Mouse (Mus musculus): ENCODE measurements at regions not wholly inside any gene's neighbourhood (a gene's known extent, or its start where the extent isn't known, plus 50 kb on each side); places are given as distances from the start of the nearest gene placed in this dataset.

DNA sequence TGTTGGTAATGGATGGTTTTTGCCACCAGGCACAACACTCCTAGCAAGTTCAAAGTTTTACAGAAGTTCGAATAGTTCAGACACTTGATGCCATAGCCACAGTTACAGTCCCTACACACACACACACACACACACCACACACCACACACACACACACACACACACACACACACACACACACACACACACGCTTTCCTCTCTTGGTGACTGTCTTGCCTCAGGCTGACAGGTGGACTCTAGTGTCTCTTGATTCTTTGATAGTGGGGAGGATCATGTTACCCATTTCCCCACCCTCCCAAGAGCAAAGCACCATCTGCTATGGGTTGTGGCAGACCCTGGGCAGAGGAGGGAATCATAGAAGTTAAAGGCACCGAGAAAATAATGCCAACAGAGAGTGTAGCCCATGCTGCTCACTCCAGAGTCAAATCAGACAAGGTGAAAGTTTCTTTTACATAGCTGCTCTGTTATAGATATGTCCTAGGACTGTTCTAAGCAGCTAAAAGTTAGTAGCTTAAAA is 75.9 kb downstream of the Klhl25 start:
- no peak for DNase-seq (ENCODE audit: low spot score in 2 of 2)

DNA sequence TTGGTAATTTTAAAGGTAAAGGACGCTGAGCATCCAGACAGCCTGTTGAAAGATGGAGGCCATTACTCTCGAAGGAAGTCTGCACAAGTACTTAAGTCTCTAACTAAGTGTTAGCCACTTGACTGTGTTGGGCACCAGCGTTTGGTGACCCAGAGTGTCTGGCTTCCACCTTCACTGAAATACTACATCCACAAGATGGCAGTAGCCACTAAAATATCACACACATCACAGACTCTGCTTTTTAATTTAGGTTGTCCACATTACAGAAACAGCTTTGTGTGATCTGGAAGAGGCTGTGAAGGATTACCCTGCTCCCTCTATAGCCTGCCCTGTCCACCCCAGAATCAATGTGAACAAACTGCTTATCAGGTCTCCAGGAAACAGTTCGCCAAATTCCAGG is 79.4 kb downstream of the Klhl25 start:
- no peak for DNase-seq (ENCODE audit: low spot score in 2 of 2)

DNA sequence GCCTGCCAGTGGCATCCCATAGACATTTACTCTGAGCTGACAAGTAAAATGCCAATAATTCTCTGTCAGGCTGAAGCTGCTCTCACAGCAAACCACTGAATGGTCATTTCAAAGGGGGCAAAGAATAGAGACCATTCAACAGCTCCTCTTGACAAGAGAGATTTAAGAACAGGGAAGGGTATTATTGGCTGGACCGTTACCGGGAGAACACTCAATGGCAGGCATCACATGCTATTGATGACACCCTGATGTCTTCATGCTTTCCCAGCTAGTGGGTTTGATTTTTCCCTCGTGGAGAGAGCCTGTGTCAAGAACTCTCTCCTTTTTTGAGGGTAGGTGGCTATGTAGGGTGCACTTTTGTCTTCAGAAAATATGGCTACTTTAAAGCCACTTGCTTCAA is 95.7 kb downstream of the Klhl25 start:
- DNase-seq (ENCODE audit: low spot score in 2 of 2): no peak

DNA sequence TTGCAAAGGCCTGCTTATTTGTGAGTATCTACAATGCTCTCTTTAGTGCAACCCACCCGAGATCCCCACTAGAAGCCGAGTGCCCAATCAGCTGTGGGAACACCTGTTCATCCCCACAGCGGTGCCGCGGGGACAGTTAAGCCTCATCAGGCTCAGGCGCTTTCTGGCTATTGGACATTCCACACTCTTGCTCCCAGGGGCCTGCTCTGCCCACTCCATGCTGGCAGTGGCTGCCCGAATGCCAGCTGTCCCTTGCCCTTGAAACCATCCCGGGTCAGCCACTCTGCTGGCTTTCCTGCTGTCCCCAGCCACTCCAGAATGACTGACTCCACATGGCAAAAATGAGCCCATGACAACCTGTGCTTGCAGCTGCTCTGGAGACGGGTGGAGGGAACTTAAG is 107.6 kb downstream of the Klhl25 start:
- no peak for DNase-seq (ENCODE audit: low spot score in 2 of 2)

DNA sequence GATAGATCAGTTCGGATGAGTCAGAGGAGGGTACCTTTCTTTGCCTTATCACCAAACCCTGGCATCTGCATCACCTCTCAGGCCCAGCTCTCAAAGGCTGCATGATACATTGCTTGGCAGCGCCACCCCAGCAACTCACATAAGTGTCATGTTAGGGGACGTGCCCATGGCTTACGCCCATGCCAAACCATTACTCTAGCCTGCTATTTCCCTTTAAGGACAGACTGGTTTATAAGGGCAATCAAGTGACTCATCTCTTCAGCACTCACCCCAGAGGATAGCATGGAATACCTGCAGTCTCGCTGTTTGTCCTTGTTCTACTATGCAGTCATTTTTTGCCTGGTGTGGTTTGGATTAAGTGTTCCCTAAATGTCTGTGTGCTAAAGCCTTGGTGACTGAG is 109.3 kb downstream of the Klhl25 start:
- DNase-seq (ENCODE audit: low spot score in 2 of 2): no peak

DNA sequence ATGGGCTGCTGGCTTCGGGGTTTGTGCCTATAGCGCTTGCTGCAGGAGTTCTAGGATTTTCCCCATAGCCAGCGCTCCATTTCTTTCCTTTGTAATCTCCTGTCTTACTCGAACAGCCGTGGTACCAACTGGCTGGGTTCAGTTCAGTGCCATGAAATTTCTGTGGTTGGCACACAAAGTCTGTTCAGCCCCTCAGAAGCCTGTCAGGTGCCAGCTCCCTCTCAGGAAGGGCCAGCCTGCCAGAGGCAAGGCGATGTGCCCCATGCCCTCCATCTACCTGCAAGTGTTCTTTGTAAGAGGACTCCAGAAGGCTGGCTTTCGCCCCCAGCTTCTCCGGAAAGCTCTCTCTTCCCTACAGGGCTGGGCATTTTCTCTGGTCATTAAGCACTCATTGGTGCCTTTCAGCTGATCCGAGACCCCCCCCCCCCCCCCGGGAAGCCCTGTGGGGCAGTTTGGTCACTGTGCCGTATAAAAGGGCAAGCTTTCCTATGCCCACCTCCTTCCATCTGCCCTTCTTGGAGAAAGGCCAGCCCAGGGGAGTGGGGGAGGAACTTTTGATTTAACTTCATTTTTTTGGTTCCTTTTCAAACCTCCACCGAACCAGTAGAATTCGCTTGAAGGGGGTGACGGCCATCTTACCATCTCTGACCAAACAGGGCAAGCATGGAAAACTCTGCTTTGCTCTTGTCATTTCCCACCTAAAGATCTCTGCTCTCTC is 112.0 kb downstream of the Klhl25 start:
- DNase-seq (ENCODE audit: low spot score in 2 of 2): no peak

DNA sequence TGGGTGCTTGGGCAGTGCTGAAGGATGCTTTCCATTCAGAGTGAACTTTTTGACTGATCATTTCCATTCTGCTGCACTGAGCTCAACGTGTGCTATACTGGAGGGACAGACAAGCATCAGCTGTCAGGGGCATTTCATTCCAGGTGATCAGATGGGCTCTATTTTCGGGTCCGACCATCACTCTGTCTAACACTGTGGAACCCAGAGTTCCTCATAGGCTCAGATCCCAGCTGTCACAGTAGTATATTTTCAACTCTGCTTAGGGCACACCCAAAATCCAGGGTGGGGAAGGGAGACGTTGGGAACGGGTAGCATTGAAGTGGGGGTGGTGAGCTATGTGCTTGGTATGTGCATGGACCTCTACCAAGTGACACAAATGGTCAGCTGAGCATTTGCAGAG is 120.1 kb downstream of the Klhl25 start:
- DNase-seq (ENCODE audit: low spot score in 2 of 2): no peak

DNA sequence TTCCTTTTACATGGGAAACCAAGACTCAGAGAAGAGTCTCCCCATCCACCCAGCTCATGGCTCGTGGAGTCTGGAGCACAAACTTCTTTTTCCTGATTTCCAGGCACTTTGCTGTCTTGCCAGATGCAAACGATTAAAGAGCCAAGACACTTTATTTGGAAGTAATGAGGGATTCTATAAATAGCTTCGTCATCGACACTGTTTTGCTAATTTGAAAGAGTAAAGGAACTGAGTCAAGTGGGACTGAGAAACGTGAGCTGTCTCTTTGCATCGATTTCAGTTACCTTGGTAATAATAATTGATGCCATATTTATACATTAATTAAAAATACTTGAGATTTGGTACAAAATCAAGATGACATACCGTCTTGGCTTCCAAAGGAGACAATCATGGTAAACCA is 122.8 kb downstream of the Klhl25 start:
- no peak for DNase-seq (ENCODE audit: low spot score in 2 of 2)

DNA sequence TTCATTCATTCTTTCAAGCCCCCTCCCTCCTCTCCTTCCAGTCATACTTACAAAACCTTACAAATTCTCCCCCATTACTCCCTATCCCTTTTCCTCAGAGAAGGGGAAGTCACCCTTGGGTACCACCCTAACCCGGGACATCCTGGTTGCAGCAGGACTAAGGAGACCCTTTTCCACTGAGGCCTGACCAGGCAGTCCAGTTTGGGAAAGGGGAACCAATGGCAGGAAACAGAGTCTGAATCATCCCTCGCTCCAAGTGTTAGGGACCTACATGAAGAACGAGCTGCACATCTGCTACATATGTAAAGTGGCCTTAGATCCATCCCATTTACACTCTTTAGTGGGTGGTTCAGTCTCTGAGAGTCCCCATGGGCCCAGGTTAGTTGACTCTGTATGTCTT is 123.6 kb downstream of the Klhl25 start:
- DNase-seq (ENCODE audit: low spot score in 2 of 2): no peak

DNA sequence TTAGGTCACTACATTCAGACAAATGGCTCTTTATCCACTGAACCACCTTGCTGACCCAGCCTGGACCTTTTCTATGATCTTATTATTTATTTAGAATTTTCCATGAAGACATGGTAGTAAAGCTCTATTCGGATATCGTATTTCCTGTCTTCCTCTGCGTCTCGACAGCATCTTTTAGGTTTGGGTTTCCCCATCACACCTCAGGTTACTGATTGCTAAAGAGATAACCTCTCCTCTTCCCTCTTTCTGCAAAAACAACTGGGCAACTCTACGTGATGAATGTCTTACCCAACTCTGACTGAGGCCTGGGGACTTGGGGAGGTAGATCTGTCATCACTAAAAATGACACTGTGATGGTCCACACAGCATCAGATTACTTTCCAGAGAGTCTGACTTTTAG is 133.4 kb downstream of the Klhl25 start:
- DNase-seq (ENCODE audit: low spot score in 2 of 2): no peak

DNA sequence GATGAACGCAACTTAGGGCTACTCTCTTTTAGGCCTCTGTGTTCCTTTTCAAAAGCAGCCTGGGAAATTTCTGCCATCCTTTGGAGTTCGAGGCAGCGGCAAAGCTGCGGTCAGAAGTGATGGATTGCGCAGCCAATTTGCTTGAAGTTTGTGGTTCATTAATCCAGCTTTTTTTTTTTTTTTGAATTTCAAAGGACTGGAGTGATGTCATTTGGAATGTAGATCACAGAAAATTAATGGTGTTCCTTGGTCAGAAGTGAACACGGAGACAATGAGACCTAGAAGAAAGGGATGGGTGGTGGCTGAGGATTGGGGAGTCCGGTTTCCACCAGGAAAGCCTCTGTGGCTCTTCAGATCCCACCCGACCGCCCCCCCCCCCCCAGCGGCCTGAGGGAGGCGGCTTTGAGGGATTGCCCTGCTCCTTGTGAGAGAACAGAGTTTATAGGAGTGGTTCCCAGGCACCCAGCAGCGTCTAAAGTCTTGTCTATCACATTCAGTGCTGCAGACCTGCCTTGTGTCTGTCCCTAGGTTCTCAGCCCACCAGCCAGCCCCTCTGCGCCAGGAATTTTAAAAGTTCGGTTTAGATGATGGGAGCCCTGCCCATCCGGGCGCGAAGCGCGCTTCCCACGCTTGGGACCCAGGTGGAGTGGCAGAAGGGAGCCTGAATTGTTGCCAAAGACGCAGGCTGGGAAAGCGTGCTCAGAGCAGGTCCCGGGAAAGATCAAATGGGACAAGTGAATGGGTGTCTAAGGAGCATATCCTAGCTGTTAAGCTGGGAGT is 135.1 kb downstream of the Klhl25 start:
- no peak for DNase-seq (ENCODE audit: low spot score in 2 of 2)

DNA sequence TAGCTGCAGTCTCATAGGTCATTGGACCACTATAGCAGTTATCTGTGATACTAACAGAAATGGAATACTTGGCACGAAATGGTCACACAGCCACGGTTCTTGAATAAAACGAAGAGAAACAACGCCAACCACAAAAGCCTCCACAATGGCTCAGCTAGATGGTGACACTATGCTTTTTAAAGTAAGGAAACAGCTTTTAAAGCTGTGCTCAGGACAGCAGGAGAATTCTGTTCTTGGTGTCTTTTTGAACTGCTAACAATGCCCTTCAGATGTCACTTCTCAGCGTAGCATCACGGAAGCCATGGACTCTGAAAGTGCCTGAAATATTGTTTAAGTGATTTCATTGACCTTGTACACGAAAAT is 135.7 kb downstream of the Klhl25 start:
- no peak for DNase-seq (ENCODE audit: low spot score in 2 of 2)

DNA sequence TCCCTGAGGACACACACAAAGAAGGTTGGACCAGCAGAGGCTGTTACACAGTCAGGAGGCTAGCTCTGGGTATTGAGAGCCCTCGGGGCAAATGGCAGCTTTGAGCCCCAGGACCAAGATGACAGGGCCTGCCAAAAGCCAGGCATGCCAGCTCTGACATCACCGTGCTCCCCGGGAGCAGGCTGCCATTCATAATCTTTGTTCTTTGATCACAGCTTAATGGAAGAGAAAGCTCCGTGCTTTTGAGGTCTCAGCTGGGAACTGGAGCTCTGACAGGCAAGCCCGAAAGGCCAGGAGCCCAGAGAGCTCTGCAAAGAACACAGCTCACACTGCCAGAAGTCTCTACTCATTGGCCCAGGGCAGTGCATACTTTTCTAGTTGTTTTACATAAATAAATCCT is 150.7 kb downstream of the Klhl25 start:
- no peak for DNase-seq (ENCODE audit: low spot score in 2 of 2)

DNA sequence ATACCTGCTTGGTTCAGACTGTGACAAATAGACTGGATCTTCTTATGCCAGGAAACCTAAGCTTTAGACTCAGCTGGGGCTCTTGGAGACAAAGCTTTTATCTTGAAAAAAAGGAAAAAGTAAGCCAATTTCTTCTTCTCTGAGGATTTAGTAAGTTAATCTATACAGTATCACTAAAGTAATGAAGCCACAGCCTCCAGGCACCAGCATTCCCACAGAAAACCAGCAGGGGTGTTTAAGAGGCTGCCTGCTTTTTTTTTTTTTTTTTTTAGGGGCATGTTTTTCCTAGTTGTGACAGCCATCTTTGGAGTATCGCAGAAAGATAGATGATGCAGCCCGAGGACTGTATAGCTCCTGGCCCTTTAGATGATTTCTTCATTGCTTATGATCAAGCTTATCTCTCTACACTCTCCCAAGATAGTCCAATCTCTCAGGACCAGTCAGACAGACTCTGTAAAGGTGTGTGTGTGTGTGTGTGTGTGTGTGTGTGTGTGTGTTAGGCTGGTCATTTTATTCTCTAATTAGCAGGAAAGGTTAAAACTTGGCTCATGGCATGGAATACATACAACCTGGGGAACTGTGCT is 151.3 kb downstream of the Klhl25 start:
- DNase-seq (ENCODE audit: low spot score in 2 of 2): no peak

DNA sequence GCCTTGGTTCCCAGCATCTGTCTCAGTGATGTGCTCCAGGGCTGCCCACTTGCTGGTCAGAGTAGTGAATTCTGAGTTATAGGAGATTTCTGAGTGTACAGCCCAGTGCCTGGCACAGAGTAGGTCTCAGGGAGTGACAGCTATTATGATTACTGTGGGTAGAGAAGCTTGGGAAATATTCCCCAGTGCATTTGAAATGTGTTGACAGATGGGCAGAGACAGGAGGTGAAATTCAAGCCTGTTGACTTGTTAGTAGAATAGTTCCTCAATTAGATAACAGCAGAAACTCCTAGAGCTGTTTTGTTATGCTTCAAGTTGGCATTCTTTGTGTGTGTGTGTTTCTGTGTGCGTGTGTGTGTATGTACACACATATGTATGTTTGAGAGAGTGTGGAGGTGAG is 152.9 kb downstream of the Klhl25 start:
- DNase-seq (ENCODE audit: low spot score in 2 of 2): no peak

DNA sequence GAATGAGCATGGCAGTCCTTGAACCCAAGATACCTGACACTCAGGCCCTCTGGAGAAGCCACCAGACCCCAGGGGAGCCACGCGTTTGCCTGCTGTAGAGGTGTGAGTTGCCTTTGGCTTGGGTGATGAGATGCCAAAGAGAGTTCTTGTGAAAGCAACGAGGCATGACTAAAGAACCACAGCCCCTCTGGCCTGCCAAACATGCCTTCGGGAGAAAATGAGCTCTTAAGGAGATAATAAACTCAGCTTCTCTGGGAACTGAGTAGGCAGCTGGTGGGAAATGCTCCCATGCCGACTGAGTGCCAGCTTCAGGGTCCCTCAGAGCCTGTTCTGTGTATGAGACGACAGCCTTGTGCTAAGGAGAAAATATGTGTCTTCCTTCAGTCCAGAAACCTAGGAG is 160.1 kb downstream of the Klhl25 start:
- no peak for DNase-seq (ENCODE audit: low spot score in 2 of 2)

DNA sequence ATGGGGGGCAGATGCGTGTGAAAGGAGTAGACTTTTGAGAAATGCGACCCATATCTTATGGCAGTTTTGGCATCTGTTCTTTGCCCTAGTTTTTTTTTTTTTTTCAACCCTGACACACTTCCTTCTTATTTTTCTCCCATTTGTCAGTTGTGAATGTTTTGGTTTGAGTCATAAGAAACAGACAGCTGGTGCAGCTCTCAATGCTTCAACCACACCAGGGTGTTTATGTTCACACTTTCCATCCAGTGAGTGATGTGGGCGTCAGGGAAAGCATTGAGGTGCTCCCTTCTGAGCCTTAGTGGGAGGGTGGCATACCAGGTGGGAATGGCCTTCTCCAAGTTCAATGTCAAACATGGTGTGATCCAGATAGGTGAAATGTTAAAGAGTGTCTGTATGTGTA is 181.9 kb upstream of the Agbl1 start:
- DNase-seq (ENCODE audit: low spot score in 2 of 2): no peak

DNA sequence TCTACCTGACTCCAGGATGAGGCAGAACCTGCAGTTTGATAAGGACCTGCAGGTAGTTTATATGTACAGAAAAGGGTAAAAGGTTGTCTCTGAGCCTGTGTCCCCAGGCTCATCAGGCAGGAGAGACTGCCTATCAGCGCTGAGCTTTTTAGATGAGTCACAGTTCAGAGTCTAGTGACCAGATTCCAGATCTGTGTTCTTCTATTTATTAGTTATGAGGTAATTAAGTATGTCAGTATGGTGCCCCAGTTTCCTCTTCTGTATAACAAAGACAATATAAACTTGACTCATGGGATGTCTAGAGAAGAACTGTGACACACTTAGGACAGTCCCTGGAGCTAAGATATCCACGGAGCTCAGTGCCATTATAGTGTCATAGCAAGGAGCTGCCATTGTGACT is 180.3 kb upstream of the Agbl1 start:
- no peak for DNase-seq (ENCODE audit: low spot score in 2 of 2)

DNA sequence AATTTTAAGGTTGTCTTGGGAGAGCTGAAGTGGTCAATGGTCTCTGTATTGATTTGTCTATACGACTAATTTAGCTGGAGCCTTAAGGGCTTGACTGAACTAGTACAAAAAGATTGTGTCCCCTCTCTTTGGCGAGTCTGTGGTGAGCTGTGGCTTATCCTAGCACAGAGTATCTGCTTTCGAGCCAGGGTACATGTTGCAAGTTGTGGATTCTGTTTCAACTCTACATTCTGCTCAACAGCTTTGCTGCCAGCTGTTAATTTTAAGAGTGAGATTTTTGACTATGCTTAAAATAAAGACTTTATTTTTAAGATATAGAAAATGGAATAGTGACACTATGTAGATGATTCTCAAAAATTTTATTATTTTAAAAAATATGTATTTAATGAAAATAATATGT is 175.8 kb upstream of the Agbl1 start:
- no peak for DNase-seq (ENCODE audit: low spot score in 2 of 2)

DNA sequence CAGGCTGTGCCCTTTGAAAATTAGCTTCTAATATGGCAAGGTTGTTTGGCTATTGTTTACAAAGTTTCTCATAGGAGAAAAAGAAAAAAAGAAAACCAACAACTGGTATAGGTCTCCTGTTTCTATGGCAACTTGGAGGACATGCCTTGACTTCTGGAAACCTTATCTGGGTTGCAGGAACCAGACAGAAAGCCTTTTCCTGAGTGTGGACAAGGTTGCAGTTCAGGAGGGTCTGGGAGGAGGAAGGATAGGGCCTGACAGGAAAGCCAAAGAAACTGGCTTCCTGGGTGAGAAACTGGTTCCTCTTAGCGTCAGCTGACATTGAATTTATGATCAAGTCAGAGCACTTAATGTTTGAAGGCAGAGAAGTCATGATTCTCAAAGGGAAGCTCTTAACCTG is 130.5 kb upstream of the Agbl1 start:
- DNase-seq (ENCODE audit: low spot score in 2 of 2): no peak

DNA sequence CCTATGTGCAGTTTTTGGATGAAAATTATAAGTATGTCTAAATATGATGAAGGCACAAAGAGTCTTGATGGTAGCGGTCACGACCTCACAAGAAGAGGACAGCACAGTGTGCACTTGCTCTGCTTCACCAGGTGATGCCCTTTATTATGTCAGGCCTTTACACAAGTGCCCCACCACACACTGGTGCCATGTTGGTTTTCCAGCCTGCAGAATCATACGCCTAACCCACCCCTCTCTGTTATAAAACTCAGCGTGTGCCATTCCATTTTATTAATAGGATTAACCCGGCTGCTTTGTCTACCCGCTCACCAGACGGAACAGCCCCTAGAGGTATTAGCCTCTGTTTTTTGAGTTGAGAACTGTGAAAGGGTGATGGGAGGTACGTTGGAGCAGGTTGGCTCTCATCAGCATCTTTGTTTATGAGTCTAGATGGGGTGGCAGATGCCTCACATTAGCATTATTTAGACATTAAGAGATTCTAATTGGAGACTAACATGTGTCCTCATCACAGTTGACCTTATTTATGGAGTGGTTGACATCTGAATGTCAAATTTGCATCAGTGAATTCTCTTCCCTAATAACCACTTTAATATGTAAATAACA is 108.3 kb upstream of the Agbl1 start:
- no peak for DNase-seq (ENCODE audit: low spot score in 2 of 2)

DNA sequence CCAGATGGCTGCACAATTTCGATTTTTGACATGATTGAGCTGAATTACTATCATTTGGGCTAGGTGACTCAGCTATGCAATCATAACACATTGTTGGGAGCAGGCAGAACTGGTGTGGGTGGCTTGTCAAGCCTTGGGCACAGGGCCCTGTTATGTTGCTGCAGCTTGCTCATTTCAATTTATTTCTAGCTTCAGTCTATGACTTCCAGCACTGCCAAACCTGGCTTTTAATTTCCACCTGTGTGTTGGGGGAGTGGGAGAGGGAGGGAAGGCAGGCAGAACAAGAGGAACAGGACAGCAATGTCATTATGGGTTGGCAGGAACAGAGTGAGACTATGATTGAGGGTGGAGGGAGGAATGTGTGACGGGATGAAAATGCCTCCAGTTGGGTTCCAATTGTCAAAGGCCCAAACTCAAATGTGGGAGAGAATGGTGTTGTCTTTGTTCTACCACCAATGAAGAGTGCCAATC is 102.0 kb upstream of the Agbl1 start:
- DNase-seq (ENCODE audit: low spot score in 2 of 2): peak; percentile 45 to 57

DNA sequence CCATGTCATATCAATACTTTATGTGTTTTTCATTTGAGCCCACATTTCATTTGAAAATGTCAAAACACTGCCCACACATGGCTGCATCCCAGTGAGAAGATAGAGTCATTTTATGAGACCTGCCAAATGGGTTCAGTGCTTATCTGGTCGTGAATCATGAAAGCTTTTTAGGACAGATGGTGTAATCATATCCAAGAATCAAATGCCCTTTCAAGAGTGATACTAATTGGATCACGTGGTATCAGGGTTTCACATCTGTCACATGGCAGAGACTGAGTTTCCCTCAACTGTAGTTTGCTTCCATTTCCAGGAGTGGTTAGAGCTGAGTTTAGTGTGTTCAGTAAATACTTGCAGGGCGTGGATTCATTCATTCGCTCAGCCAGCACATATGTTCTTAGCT is 87.2 kb upstream of the Agbl1 start:
- no peak for DNase-seq (ENCODE audit: low spot score in 2 of 2)
